Mouse (Mus musculus) liver, embryonic 15.5 days (tissue): ENCODE results near the gene Slc31a2. TPM values are rescaled to one million over a fixed set of nuclear protein-coding genes. Genes with fewer than 3 reads are reported as not detected.

Experiments
- ATAC-seq: fragments of 200-750 bp; cut with Nextera tagmentation; 2 replicates; pipeline ENCODE4 v1.8.0; 2017; ENCODE audit warnings: moderate number of reproducible peaks, mild to moderate bottlenecking, moderate library complexity; ENCODE audit not compliant: insufficient read depth
- H3K27ac ChIP-seq: fragments of 300-500 bp; sonication (generic); replicated peaks from 2 replicates; pipeline ENCODE4 v1.5.1; 2015; ENCODE audit warnings: mild to moderate bottlenecking, inconsistent platforms
- H3K27me3 ChIP-seq: fragments of 300-500 bp; sonication (generic); 2 replicates; pipeline ENCODE4 v1.6.1; 2015; ENCODE audit warnings: mild to moderate bottlenecking, inconsistent platforms
- H3K36me3 ChIP-seq: fragments of 300-500 bp; sonication (generic); replicated peaks from 2 replicates; pipeline ENCODE4 v1.6.1; 2015; ENCODE audit warnings: moderate library complexity, mild to moderate bottlenecking, inconsistent platforms
- H3K4me1 ChIP-seq: fragments of 300-500 bp; sonication (generic); replicated peaks from 2 replicates; pipeline ENCODE4 v1.6.1; 2015; ENCODE audit warnings: inconsistent platforms
- H3K4me2 ChIP-seq: fragments of 300-500 bp; sonication (generic); 2 replicates; pipeline ENCODE4 v1.6.1; 2015; ENCODE audit warnings: moderate library complexity, mild to moderate bottlenecking, inconsistent platforms
- H3K4me3 ChIP-seq: fragments of 300-500 bp; sonication (generic); replicated peaks from 2 replicates; pipeline ENCODE4 v1.5.1; 2015; ENCODE audit warnings: mild to moderate bottlenecking, inconsistent platforms
- H3K9ac ChIP-seq: fragments of 300-500 bp; sonication (generic); 2 replicates; pipeline ENCODE4 v1.6.1; 2015; ENCODE audit warnings: moderate library complexity, mild to moderate bottlenecking, inconsistent platforms
- H3K9me3 ChIP-seq: fragments of 300-500 bp; sonication (generic); replicated peaks from 2 replicates; pipeline ENCODE4 v1.6.1; 2016; ENCODE audit warnings: inconsistent platforms
- WGBS: fragments of 180-500 bp; shearing (Covaris S2); methylation state at CpG from one replicate; pipeline ENCODE4 v1.1.7; 2015; ENCODE audit warnings: mixed read lengths; ENCODE audit not compliant: insufficient replicate concordance; 5-methylcytosine and 5-hydroxymethylcytosine counted together
- polyA plus RNA-seq: library from polyadenylated mRNA; unstranded; fragments of >200 nt; fragmentation: Nextera tagmentation; extraction: Ambion mirVana; gene quantifications from 2 replicates; pipeline ENCODE4 v1.2.1, GENCODE M21; 2015

The Slc31a2 gene
- 9.1 and 9.8 TPM in 2 replicates for polyA plus RNA-seq

- H3K36me3 ChIP-seq, result no peaks in the 10 kb centered on the region
- no peak within 1 kb of the TSS for H3K27ac ChIP-seq
- H3K9ac ChIP-seq, result no peak within 1 kb of the TSS
- no peak within 1 kb of the TSS for H3K4me3 ChIP-seq
- no peaks in the 10 kb centered on the region for H3K27me3 ChIP-seq
- 34% methylated on average over 2 of the region's 2 CpGs for WGBS
- ATAC-seq, result no peak
- H3K4me1 ChIP-seq, result no peaks in the 10 kb centered on the region
- no peak within 1 kb of the TSS for H3K4me2 ChIP-seq
- no peaks in the 10 kb centered on the region for H3K9me3 ChIP-seq
Measured at GRCm38 (mm10) chr4:62262276-62262675, at the start of gene Slc31a2. Gene Slc31a2 (plus strand): TSS chr4:62262562.

DNA sequence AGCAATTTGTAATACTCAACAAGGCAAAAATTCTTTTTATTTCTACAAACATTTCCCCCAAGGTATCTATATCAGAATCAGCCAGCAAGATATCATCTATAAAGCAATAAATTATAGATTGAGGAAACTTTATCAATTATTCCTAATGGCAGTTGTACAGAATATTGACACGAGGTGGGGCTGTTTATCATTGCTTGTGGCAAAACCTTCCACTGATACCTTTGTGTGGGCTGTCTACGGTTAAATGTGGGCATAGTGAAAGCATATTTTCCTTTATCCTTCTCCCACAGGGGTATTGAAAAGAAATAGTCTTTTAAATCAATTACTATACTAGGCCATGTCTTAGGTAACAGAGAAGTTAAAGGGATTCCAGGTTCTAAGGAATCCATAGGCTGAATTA, 48.9 kb upstream of the Slc31a2 start:
- Histone ChIP-seq H3K4me2 (no peak overlapping the region), H3K9ac (no peak overlapping the region), H3K27me3 (peaks cover 12% of the 10 kb centered on the region), H3K27ac (no peak overlapping the region), H3K4me1 (no peaks in the 10 kb centered on the region), H3K36me3 (no peaks in the 10 kb centered on the region), H3K4me3 (no peak overlapping the region), H3K9me3 (no peaks in the 10 kb centered on the region)
- WGBS, result 51% methylated on average over 2 of the region's 2 CpGs
- no peak for ATAC-seq

GRCm38 (mm10) chr4:62228391-62228790, 34.0 kb upstream of the Slc31a2 start:
- H3K4me2 ChIP-seq, result no peak overlapping the region
- H3K27me3 ChIP-seq, result no peaks in the 10 kb centered on the region
- no peak overlapping the region for H3K27ac ChIP-seq
- 31% methylated on average over 10 of the region's 10 CpGs for WGBS
- H3K9me3 ChIP-seq, result no peaks in the 10 kb centered on the region
- no peak overlapping the region for H3K9ac ChIP-seq
- H3K4me3 ChIP-seq, result no peak overlapping the region
- H3K36me3 ChIP-seq, result no peaks in the 10 kb centered on the region
- ATAC-seq, result no peak
- H3K4me1 ChIP-seq, result no peaks in the 10 kb centered on the region

DNA sequence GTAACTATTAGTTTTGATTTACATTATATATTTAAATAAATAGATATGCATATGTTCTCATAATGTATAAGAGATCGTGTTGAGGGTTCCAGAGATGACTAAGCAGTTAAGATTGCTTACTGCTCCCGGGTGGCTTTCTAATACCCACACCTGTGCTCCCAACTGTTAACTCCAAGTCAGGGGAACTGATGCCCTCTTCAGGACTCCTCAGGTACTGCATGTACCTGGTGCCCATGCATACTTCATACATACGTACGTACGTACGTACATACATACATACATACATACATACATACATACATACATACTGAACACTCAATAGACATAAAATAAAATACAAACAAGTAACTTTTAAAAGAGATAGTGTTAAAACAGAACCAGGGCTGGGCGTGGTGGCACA, 32.9 kb upstream of the Slc31a2 start:
- Histone ChIP-seq H3K4me2 (no peak overlapping the region), H3K9me3 (no peaks in the 10 kb centered on the region), H3K36me3 (no peaks in the 10 kb centered on the region), H3K4me3 (no peak overlapping the region), H3K4me1 (no peaks in the 10 kb centered on the region), H3K27me3 (no peaks in the 10 kb centered on the region), H3K9ac (no peak overlapping the region), H3K27ac (no peak overlapping the region)
- ATAC-seq, result no peak
- 65% methylated on average over 7 of the region's 7 CpGs for WGBS

GRCm38 (mm10) chr4:62230153-62230552, 32.2 kb upstream of the Slc31a2 start:
- Histone ChIP-seq H3K4me1 (no peaks in the 10 kb centered on the region), H3K27ac (no peak overlapping the region), H3K4me2 (no peak overlapping the region), H3K36me3 (no peaks in the 10 kb centered on the region), H3K9ac (no peak overlapping the region), H3K27me3 (no peaks in the 10 kb centered on the region), H3K9me3 (no peaks in the 10 kb centered on the region), H3K4me3 (no peak overlapping the region)
- ATAC-seq, result no peak
- WGBS, result 57% methylated on average over 1 of the region's 1 CpGs

DNA sequence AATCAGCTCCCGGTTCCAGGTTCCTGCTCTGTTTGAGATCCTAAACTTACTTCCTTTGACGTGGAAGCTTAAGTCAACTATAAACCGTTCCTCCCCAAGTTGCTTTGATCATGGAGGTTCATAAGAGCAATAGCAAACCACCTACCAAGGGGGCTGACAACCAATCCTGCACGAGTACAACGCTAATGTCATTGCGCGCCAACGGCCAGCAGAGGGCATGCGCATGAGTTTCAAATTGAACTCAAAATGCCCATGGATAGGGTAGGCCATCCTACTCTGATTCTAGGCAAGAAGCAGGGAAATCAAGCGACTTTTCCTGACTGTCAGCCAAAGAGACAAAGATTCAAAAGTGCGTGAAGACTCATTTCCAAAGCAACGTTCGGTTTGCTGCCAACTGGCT, 31.6 kb upstream of the Slc31a2 start, which contains the start of gene Zfp37:
TSS of gene Zfp37 (minus strand) at position 279 of the 400 bp plus-strand sequence.
- Histone ChIP-seq H3K4me1 (no peaks in the 10 kb centered on the region), H3K9ac (no peak within 1 kb of the TSS), H3K9me3 (no peaks in the 10 kb centered on the region), H3K4me3 (no peak within 1 kb of the TSS), H3K36me3 (no peaks in the 10 kb centered on the region), H3K27ac (no peak within 1 kb of the TSS), H3K27me3 (no peaks in the 10 kb centered on the region), H3K4me2 (no peak within 1 kb of the TSS)
- no peak for ATAC-seq
- WGBS, result 63% methylated on average over 13 of the region's 13 CpGs

GRCm38 (mm10) chr4:62240586-62240985, 21.8 kb upstream of the Slc31a2 start:
- no peak overlapping the region for H3K27ac ChIP-seq
- no peaks in the 10 kb centered on the region for H3K9me3 ChIP-seq
- 50% methylated on average over 6 of the region's 6 CpGs for WGBS
- H3K4me3 ChIP-seq, result no peak overlapping the region
- no peaks in the 10 kb centered on the region for H3K36me3 ChIP-seq
- H3K27me3 ChIP-seq, result no peaks in the 10 kb centered on the region
- no peaks in the 10 kb centered on the region for H3K4me1 ChIP-seq
- H3K4me2 ChIP-seq, result no peak overlapping the region
- ATAC-seq, result no peak
- H3K9ac ChIP-seq, result no peak overlapping the region

DNA sequence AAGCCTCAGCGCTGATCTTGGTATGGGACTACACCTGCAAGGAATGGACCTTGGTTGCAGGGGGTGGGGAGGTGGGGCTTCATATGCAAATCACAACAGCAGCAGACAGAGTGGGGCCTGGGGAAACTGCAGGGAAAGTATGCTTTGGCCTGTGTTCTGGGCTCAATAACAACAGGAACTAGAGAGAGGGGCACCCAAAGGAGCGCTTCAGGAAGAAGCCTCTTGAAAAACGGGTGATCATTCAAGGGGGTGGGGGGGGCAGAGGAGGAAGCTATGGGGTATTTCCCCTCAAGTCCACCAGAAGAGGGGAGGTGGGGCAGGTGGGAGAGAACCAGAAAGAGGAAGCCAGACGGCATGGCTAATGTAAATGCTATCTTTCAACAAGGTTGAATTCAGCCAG, 14.0 kb upstream of the Slc31a2 start:
- ATAC-seq, result no peak
- Histone ChIP-seq H3K27me3 (no peaks in the 10 kb centered on the region), H3K4me3 (no peak overlapping the region), H3K9me3 (no peaks in the 10 kb centered on the region), H3K36me3 (no peaks in the 10 kb centered on the region), H3K9ac (no peak overlapping the region), H3K4me1 (no peaks in the 10 kb centered on the region), H3K27ac (no peak overlapping the region), H3K4me2 (no peak overlapping the region)
- 15% methylated on average over 4 of the region's 4 CpGs for WGBS

DNA sequence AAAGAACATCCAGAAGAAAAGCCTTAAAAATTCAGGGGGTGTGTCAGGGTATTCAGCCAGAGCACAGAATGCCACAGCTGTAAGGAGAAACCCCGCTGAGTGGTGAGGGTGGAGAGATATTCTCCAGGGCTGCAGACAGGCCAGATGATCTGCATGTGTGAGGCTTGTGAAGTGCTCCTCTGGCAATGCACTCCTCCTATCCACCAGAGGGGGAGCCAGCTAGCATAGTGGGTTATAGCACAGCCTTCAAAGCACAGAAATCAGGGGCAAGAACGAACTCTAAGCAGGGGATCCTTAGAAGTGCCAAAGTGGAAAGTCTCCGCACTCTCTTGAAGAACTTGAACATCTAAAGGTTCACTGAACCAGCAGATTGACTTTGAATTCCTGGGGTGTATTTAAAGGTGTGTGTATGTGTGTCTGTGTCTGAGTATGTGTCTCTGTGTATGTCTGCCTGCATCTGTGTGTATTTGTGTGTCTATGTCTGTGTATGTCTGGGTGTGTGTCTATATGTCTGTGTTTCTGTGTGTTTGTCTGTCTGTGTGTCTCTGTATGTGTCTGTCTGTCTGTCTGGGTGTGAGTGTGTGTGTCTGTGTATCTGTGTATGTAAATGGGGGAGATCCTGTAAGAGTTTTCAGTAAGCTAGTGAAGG, 11.3 kb upstream of the Slc31a2 start:
- ATAC-seq, result no peak
- H3K27me3 ChIP-seq, result no peaks in the 10 kb centered on the region
- WGBS, result 34% methylated on average over 3 of the region's 3 CpGs

GRCm38 (mm10) chr4:62251776-62252175, 10.6 kb upstream of the Slc31a2 start:
- Histone ChIP-seq H3K4me2 (no peak overlapping the region), H3K36me3 (no peaks in the 10 kb centered on the region), H3K9me3 (no peaks in the 10 kb centered on the region), H3K27me3 (no peaks in the 10 kb centered on the region), H3K9ac (no peak overlapping the region), H3K27ac (no peak overlapping the region), H3K4me1 (no peaks in the 10 kb centered on the region), H3K4me3 (no peak overlapping the region)
- 73% methylated on average over 4 of the region's 4 CpGs for WGBS
- no peak for ATAC-seq

More for the DNA sequence above, 11.3 kb upstream of the Slc31a2 start:
- Histone ChIP-seq H3K27ac (no peak overlapping the region), H3K9ac (no peak overlapping the region), H3K4me1 (no peaks in the 10 kb centered on the region), H3K36me3 (no peaks in the 10 kb centered on the region), H3K9me3 (no peaks in the 10 kb centered on the region), H3K4me2 (no peak overlapping the region), H3K4me3 (no peak overlapping the region)

GRCm38 (mm10) chr4:62254551-62254950, 7.8 kb upstream of the Slc31a2 start:
- Histone ChIP-seq H3K4me2 (no peak overlapping the region), H3K4me3 (no peak overlapping the region), H3K36me3 (no peaks in the 10 kb centered on the region), H3K27ac (no peak overlapping the region), H3K9me3 (no peaks in the 10 kb centered on the region), H3K4me1 (no peaks in the 10 kb centered on the region), H3K9ac (no peak overlapping the region), H3K27me3 (no peaks in the 10 kb centered on the region)
- WGBS, result 43% methylated on average over 8 of the region's 8 CpGs
- ATAC-seq, result no peak

- Histone ChIP-seq H3K36me3 (no peaks in the 10 kb centered on the region), H3K9ac (no peak overlapping the region), H3K27me3 (no peaks in the 10 kb centered on the region), H3K4me2 (no peak overlapping the region), H3K9me3 (no peaks in the 10 kb centered on the region), H3K4me3 (no peak overlapping the region), H3K4me1 (no peaks in the 10 kb centered on the region), H3K27ac (no peak overlapping the region)
- 18% methylated on average over 8 of the region's 8 CpGs for WGBS
- ATAC-seq, result no peak
Measured at GRCm38 (mm10) chr4:62256931-62257330, 5.4 kb upstream of the Slc31a2 start.
